Mouse (Mus musculus) embryo, embryonic 9.5 days (tissue): ENCODE measurements around the gene Gm3373.
"Not testable (repeated sequence)": the region's sequence is repeated elsewhere in the genome, so short reads cannot be mapped to it uniquely, and the experiment has no call there.

Experiments
- DNase-seq: peaks from one replicate; pipeline ENCODE4 v3.0.0-alpha.2; 2017; ENCODE audit errors: extremely low spot score

Gm3373 gene

DNA sequence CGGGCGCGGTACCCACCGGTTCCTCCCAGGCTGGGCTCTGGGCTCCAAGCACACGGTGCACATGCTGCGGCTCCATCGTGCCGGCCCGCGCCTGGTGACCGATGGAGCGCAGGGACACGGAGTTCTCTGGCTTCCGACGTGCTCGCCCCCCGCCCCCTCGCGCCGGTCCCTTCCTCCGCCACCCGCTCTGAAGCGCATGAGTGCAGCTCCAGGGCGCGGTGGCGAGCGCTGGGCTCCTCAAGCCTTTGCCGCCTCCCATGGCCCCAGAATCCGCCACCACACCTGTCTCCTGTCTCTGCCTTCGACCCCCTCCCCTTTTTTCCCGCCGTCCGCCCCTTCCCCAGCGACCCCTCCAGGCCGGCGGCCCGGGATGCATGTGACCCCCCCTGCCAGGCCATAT, at the start of gene Gm3373:
Gene Gm3373, minus strand, starts transcription at position 101 of the 400 bp plus-strand sequence.
- DNase-seq, result not testable (repeated sequence)

DNA sequence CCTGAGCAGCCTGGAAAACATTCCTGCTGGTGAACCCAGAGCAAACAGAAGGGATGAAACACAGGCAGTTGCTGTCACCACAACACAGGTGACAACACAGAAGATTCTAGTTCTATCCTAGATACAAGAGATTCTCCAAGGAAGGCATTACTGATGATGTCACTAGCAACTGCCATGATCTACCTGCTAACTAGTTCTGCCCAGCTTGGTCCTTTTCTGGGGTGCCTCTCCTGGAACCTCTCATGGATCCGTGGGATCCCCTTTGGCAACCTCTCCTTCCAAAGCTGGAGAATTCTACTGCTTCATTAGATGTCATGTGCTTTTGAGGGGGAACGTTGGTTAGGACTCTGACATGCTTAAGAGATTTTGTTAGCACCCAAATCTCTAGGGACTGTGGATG, 54.0 kb downstream of the Gm3373 start, which contains the start of gene Gm9603:
Gene Gm9603, minus strand, starts transcription at position 101 of the 400 bp plus-strand sequence.
- not testable (repeated sequence) for DNase-seq
